ENCODE assay signal across 23 mouse cellular contexts in the genomic region with DNA sequence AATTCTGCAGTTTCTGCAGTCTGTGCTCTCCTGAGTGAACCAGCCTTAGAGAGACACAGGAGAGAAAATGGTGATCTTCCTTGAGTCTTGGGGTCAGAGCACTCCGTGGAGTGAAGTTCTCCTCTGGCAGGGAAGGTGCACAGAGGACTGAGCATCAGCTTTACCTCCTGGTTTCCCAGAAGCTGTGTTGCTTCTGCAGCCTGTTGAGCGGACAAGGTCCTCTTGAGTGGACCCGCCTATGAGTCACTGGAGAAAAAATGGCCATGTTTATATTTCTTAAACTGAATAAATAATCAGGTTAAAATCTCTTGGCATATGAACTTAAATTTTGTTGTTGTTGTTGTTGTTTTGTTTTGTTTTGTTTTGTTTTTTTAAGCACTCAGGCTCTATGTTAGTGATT.
"Had no signal": no experiment of that assay in that cellular context is flagged by ENCODE, and none has a peak within 500 bp of the region (broad histone marks: within the 10 kb centered on the region; RNA-seq: fewer than 3 reads in every experiment).

No protein-coding gene starts in this region.

- H3K9me3 ChIP-seq: forebrain, embryonic 15.5 days; heart, embryonic 13.5 days; heart, embryonic 15.5 days; hindbrain, embryonic 13.5 days; hindbrain, embryonic 15.5 days; limb, embryonic 13.5 days; limb, embryonic 15.5 days had no signal

- H3K4me3 ChIP-seq: forebrain, embryonic 15.5 days; heart, adult 2 months; heart, embryonic 13.5 days; heart, embryonic 15.5 days; hindbrain, embryonic 13.5 days; hindbrain, embryonic 15.5 days; limb, embryonic 13.5 days; limb, embryonic 15.5 days had no signal

- ATAC-seq: forebrain, embryonic 15.5 days; forebrain, postnatal 0 days; hindbrain, postnatal 0 days had no signal

- H3K4me1 ChIP-seq: forebrain, embryonic 15.5 days; heart, embryonic 13.5 days; heart, embryonic 15.5 days; hindbrain, embryonic 13.5 days; hindbrain, embryonic 15.5 days had no signal

- H3K9ac ChIP-seq: forebrain, embryonic 15.5 days; forebrain, postnatal 0 days; heart, embryonic 13.5 days; heart, embryonic 15.5 days; hindbrain, embryonic 13.5 days; hindbrain, embryonic 15.5 days; limb, embryonic 13.5 days; limb, embryonic 15.5 days had no signal

- H3K27me3 ChIP-seq: forebrain, embryonic 15.5 days; heart, embryonic 13.5 days; heart, embryonic 15.5 days; hindbrain, embryonic 13.5 days; hindbrain, embryonic 15.5 days; limb, embryonic 15.5 days had no signal

- H3K4me2 ChIP-seq: forebrain, embryonic 15.5 days; heart, embryonic 11.5 days; heart, embryonic 13.5 days; heart, embryonic 15.5 days; hindbrain, embryonic 13.5 days; hindbrain, embryonic 15.5 days; limb, embryonic 13.5 days; limb, embryonic 15.5 days had no signal

- H3K36me3 ChIP-seq: forebrain, embryonic 15.5 days; hindbrain, embryonic 13.5 days; hindbrain, embryonic 15.5 days had no signal

- H3K27ac ChIP-seq: forebrain, embryonic 15.5 days; heart, adult 2 months; heart, embryonic 13.5 days; heart, embryonic 15.5 days; hindbrain, embryonic 13.5 days; hindbrain, embryonic 15.5 days; hindbrain, postnatal 0 days; kidney, postnatal 0 days; limb, embryonic 13.5 days; limb, embryonic 15.5 days had no signal

- DNase-seq: gastrocnemius, postnatal 14 days; gastrocnemius, postnatal 36 days; heart, adult 11 months; heart, adult 2 months; heart, postnatal 14 days; heart, postnatal 36 days; kidney, adult 11 months; kidney, adult 8-10 months; kidney, postnatal 25 days; layer of hippocampus, adult 9-11 months; layer of hippocampus, postnatal 36 days; left cerebral cortex, postnatal 4 days had no signal
